Mouse (Mus musculus) midbrain, embryonic 16.5 days (tissue): ENCODE data around the gene Mkrn3. TPM values are rescaled to one million over a fixed set of nuclear protein-coding genes. Genes with fewer than 3 reads are reported as not detected.
A peak's percentile ranks its signal among the peaks of the same experiment; 100 is the strongest.

Experiments used
- ATAC-seq: fragments of 200-750 bp; cut with Nextera tagmentation; 2 replicates; pipeline ENCODE4 v1.8.0; 2017; ENCODE audit warnings: moderate TSS enrichment
- H3K27ac ChIP-seq: fragments of 300-500 bp; sonication (generic); 2 replicates; pipeline ENCODE4 v1.5.1; 2014; ENCODE audit warnings: mild to moderate bottlenecking, low read length, mixed read lengths
- H3K27me3 ChIP-seq: fragments of 300-500 bp; sonication (generic); 2 replicates; pipeline ENCODE4 v1.6.1; 2014; ENCODE audit warnings: low read depth, low read length, mixed read lengths; ENCODE audit not compliant: control insufficient read depth, insufficient read depth
- H3K36me3 ChIP-seq: fragments of 300-500 bp; sonication (generic); 2 replicates; pipeline ENCODE4 v1.6.1; 2014; ENCODE audit warnings: mild to moderate bottlenecking, low read length, moderate library complexity, mixed read lengths; ENCODE audit not compliant: control insufficient read depth, insufficient read depth
- H3K4me1 ChIP-seq: fragments of 300-500 bp; sonication (generic); 2 replicates; pipeline ENCODE4 v1.6.1; 2014; ENCODE audit warnings: mild to moderate bottlenecking, low read length, mixed read lengths; ENCODE audit not compliant: control insufficient read depth, insufficient read depth
- H3K4me2 ChIP-seq: fragments of 300-500 bp; sonication (generic); 2 replicates; pipeline ENCODE4 v1.6.1; 2014; ENCODE audit warnings: mild to moderate bottlenecking, low read length, mixed read lengths
- H3K4me3 ChIP-seq: fragments of 300-500 bp; sonication (generic); 2 replicates; pipeline ENCODE4 v1.5.1; 2014; ENCODE audit warnings: low read depth, mild to moderate bottlenecking, low read length, moderate library complexity, mixed read lengths
- H3K9ac ChIP-seq: fragments of 300-500 bp; sonication (generic); 2 replicates; pipeline ENCODE4 v1.6.1; 2014; ENCODE audit warnings: low read depth, low read length, mixed read lengths
- H3K9me3 ChIP-seq: fragments of 300-500 bp; sonication (generic); replicated peaks from 2 replicates; pipeline ENCODE4 v1.6.1; 2014; ENCODE audit warnings: mild to moderate bottlenecking, low read length, mixed read lengths; ENCODE audit not compliant: control insufficient read depth, poor library complexity, severe bottlenecking
- WGBS: fragments of 180-500 bp; shearing (Covaris S2); extraction: QIAGEN DNeasy Blood & Tissue Kit; methylation state at CpG from one replicate; pipeline ENCODE4 v1.1.7; 2014; 5-methylcytosine and 5-hydroxymethylcytosine counted together
- polyA plus RNA-seq: library from polyadenylated mRNA; unstranded; fragments of >200 nt; fragmentation: Nextera tagmentation; extraction: Ambion mirVana; gene quantifications from 2 replicates; pipeline ENCODE4 v1.2.1, GENCODE M21; 2015

Mkrn3 gene
- polyA plus RNA-seq, 1 experiment from 2014 or later: 28.6 TPM

- H3K36me3 ChIP-seq: no peaks in the 10 kb centered on the region
- ATAC-seq: no peak
- no peaks in the 10 kb centered on the region for H3K4me1 ChIP-seq
- no peak overlapping the region for H3K9ac ChIP-seq
- no peak overlapping the region for H3K27ac ChIP-seq
- no peaks in the 10 kb centered on the region for H3K27me3 ChIP-seq
- no peak overlapping the region for H3K4me2 ChIP-seq
- WGBS: 32% methylated on average over 3 of the region's 3 CpGs
- no peak overlapping the region for H3K4me3 ChIP-seq
- peaks cover 3% of the 10 kb centered on the region; the same call in 1 of the 2 replicates for H3K9me3 ChIP-seq
Measured at GRCm38 (mm10) chr7:62433243-62433642, 13.3 kb upstream of the Mkrn3 start.

DNA sequence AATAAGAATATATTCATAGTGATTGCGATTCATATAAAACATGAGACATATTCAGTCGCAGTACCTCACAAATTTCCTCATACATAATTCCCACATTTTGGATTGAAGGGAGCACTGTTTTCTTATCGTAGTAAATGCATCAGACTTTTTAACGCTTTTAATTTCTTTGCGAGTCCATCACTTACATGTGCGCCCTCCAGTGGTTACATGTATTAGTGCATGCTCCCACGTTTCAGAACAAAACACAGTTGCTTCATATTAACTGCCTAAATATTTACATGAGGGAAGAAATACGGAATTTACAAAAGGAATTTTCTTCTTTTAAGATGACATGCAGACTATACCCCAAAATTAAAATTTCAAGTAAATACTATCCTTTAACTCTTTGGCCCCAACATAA lies 8.4 kb upstream of the Mkrn3 start:
- Histone ChIP-seq H3K4me2 (no peak overlapping the region), H3K4me3 (no peak overlapping the region), H3K36me3 (no peaks in the 10 kb centered on the region), H3K27ac (no peak overlapping the region), H3K9me3 (no peaks in the 10 kb centered on the region; the same call in 1 of the 2 replicates), H3K9ac (no peak overlapping the region), H3K27me3 (no peaks in the 10 kb centered on the region), H3K4me1 (no peaks in the 10 kb centered on the region)
- 19% methylated on average over 8 of the region's 8 CpGs for WGBS
- no peak for ATAC-seq

- ATAC-seq: no peak
- WGBS: 25% methylated on average over 4 of the region's 4 CpGs
- H3K4me1 ChIP-seq: no peaks in the 10 kb centered on the region
- H3K27ac ChIP-seq: no peak overlapping the region; the same call in 1 of the 2 replicates
- no peaks in the 10 kb centered on the region for H3K36me3 ChIP-seq
- no peak overlapping the region for H3K4me3 ChIP-seq
- no peak overlapping the region for H3K4me2 ChIP-seq
- H3K9ac ChIP-seq: no peak overlapping the region
- H3K27me3 ChIP-seq: no peaks in the 10 kb centered on the region
- H3K9me3 ChIP-seq: no peaks in the 10 kb centered on the region; the same call in 1 of the 2 replicates
Measured at GRCm38 (mm10) chr7:62423210-62423609, 3.3 kb upstream of the Mkrn3 start.

- peaks cover 4% of the 10 kb centered on the region for H3K4me1 ChIP-seq
- peak overlapping the region; percentile 86 for H3K27ac ChIP-seq
- H3K4me3 ChIP-seq: peak overlapping the region; percentile 56
- H3K9me3 ChIP-seq: no peaks in the 10 kb centered on the region; the same call in 1 of the 2 replicates
- no peak for ATAC-seq
- peak overlapping the region; percentile 56 for H3K4me2 ChIP-seq
- WGBS: 28% methylated on average over 6 of the region's 6 CpGs
- peak overlapping the region; percentile 58 for H3K9ac ChIP-seq
- H3K36me3 ChIP-seq: no peaks in the 10 kb centered on the region
- H3K27me3 ChIP-seq: no peaks in the 10 kb centered on the region
Measured at GRCm38 (mm10) chr7:62420566-62420965, 627 bp upstream of the Mkrn3 start.

- no peaks in the 10 kb centered on the region for H3K27me3 ChIP-seq
- peak overlapping the region; percentile 56 for H3K4me3 ChIP-seq
- 50% methylated on average over 17 of the region's 17 CpGs for WGBS
- H3K27ac ChIP-seq: peak overlapping the region; percentile 88; the same call in 1 of the 2 replicates
- peak overlapping the region; percentile 69 for H3K4me2 ChIP-seq
- no peaks in the 10 kb centered on the region for H3K36me3 ChIP-seq
- H3K9ac ChIP-seq: peak overlapping the region; percentile 69
- peak; percentile 79; the same call in 1 of the 2 replicates for ATAC-seq
- peaks cover 4% of the 10 kb centered on the region for H3K4me1 ChIP-seq
- H3K9me3 ChIP-seq: no peaks in the 10 kb centered on the region; the same call in 1 of the 2 replicates
Measured at GRCm38 (mm10) chr7:62419105-62419492, 840 bp downstream of the Mkrn3 start.

GRCm38 (mm10) chr7:62418346-62418745 lies 1.6 kb downstream of the Mkrn3 start:
- 43% methylated on average over 9 of the region's 9 CpGs for WGBS
- peak overlapping the region; percentile 69 for H3K9ac ChIP-seq
- H3K4me1 ChIP-seq: peaks cover 4% of the 10 kb centered on the region
- H3K9me3 ChIP-seq: no peaks in the 10 kb centered on the region; the same call in 1 of the 2 replicates
- no peak overlapping the region for H3K27ac ChIP-seq
- no peak for ATAC-seq
- peak overlapping the region; percentile 69 for H3K4me2 ChIP-seq
- no peaks in the 10 kb centered on the region for H3K27me3 ChIP-seq
- H3K36me3 ChIP-seq: no peaks in the 10 kb centered on the region
- H3K4me3 ChIP-seq: peak overlapping the region; percentile 56

DNA sequence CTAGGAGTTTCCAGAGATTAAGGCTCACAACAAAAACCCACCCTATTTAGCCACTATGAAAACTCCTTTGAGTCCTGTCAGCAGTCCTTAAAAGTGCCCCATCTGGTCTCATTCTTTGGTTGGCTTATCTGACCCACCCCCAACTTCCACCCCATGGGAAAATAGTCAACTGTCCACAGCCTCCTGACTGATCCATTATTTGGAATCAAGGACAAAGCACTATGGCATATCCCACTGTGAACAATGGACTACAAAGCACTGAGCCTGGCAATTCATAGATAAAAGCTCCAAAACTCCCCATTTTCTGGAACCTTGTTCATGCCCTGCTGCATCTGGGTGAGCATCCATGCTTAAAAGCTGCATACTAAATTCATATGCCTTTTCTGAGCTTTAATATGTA lies 3.8 kb downstream of the Mkrn3 start:
- H3K9ac ChIP-seq: peak overlapping the region; percentile 21; the same call in 1 of the 2 replicates
- peaks cover 4% of the 10 kb centered on the region for H3K4me1 ChIP-seq
- no peak overlapping the region; the same call in 1 of the 2 replicates for H3K4me3 ChIP-seq
- H3K27me3 ChIP-seq: no peaks in the 10 kb centered on the region
- H3K9me3 ChIP-seq: no peaks in the 10 kb centered on the region; the same call in 1 of the 2 replicates
- H3K27ac ChIP-seq: peak overlapping the region; percentile 50; the same call in 1 of the 2 replicates
- H3K36me3 ChIP-seq: no peaks in the 10 kb centered on the region
- ATAC-seq: no peak
- peak overlapping the region; percentile 29 for H3K4me2 ChIP-seq

DNA sequence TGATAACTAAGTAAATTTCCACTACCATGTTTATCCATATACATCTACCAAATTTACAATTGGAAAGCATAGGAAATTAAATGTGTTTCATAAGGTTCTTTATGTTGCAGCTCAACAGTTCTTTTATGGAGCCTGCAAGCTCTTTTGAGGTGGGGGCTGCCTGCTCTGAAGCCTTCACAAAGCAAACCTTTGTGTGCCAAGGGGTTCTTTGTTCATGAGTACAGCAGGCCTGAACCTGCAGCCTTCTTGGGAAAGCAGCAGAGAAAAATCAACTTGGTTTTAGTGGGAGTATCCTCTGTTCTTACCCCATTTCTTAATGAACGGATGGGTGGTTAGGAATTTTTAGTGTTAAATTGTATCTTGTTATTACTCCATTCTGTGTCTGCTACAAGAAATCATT lies 4.7 kb downstream of the Mkrn3 start:
- no peak for ATAC-seq
- 37% methylated on average over 1 of the region's 1 CpGs for WGBS
- Histone ChIP-seq H3K4me2 (no peak overlapping the region), H3K27ac (0 out of 2 replicates have a peak overlapping the region, but pooled peaks have one; percentile 42), H3K4me1 (peaks cover 4% of the 10 kb centered on the region), H3K36me3 (no peaks in the 10 kb centered on the region), H3K9me3 (no peaks in the 10 kb centered on the region; the same call in 1 of the 2 replicates), H3K27me3 (no peaks in the 10 kb centered on the region), H3K4me3 (no peak overlapping the region), H3K9ac (no peak overlapping the region)

DNA sequence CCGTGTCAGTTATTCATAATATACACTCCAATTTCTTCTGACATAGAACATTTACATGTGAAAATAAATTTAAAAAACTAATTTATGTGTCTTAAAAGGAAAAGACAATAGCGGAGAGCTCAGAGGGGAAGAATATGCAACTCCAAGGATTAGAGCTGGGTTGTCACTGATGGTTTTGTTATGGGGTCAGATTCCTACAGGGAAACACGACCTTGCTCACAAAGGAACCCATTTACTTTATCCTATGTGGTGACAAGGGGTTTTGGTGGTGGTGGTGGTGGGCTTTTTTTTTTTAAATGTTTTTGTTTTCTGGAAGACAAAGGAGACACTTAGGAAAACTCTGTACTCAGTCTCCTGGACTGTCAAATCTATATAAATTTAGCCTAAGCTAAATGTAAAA lies 12.1 kb downstream of the Mkrn3 start:
- H3K27me3 ChIP-seq: no peaks in the 10 kb centered on the region
- no peak overlapping the region for H3K27ac ChIP-seq
- ATAC-seq: no peak
- no peaks in the 10 kb centered on the region for H3K9me3 ChIP-seq
- no peak overlapping the region for H3K4me2 ChIP-seq
- H3K36me3 ChIP-seq: no peaks in the 10 kb centered on the region
- H3K9ac ChIP-seq: no peak overlapping the region
- no peaks in the 10 kb centered on the region for H3K4me1 ChIP-seq
- no peak overlapping the region for H3K4me3 ChIP-seq
- 30% methylated on average over 3 of the region's 3 CpGs for WGBS
